ENCODE assay signal across 28 mouse cellular contexts in genomic region chr14:86635594-86636140, GRCm38 (mm10).
DNase-seq lines count a peak whose midpoint lies in the region; ATAC-seq lines count a peak whose summit lies in the region.
"Had no signal": no experiment of that assay in that cellular context is flagged by ENCODE, and none has a peak within 500 bp of the region (broad histone marks: within the 10 kb centered on the region; RNA-seq: fewer than 3 reads in every experiment).

No protein-coding gene starts in this region.

- no peak overlapping the region for H3K4me2 ChIP-seq in embryonic facial prominence, embryonic 11.5 days (ENCODE audit: low read depth, low read length)
- H3K4me2 ChIP-seq in hindbrain, embryonic 11.5 days (replicated peaks; ENCODE audit: low read depth, low read length) = no peak overlapping the region
- no peak overlapping the region for H3K4me2 ChIP-seq in hindbrain, embryonic 13.5 days
- no peak overlapping the region for H3K4me2 ChIP-seq in midbrain, embryonic 13.5 days (replicated peaks)
- H3K4me2 ChIP-seq in midbrain, embryonic 14.5 days (ENCODE audit: low read length) = no peak overlapping the region
- H3K4me2 ChIP-seq: embryonic facial prominence, embryonic 13.5 days; heart, embryonic 13.5 days; liver, embryonic 11.5 days; lung, embryonic 15.5 days; neural tube, embryonic 15.5 days; stomach, embryonic 15.5 days had no signal

- no peak overlapping the region for H3K9ac ChIP-seq in embryonic facial prominence, embryonic 11.5 days (replicated peaks; ENCODE audit: low read length)
- H3K9ac ChIP-seq in hindbrain, embryonic 11.5 days (ENCODE audit: low read depth, low read length) = no peak overlapping the region
- no peak overlapping the region for H3K9ac ChIP-seq in hindbrain, embryonic 13.5 days
- no peak overlapping the region for H3K9ac ChIP-seq in midbrain, embryonic 13.5 days (replicated peaks)
- no peak overlapping the region for H3K9ac ChIP-seq in midbrain, embryonic 14.5 days (replicated peaks; ENCODE audit: low read length)
- H3K9ac ChIP-seq: embryonic facial prominence, embryonic 13.5 days; heart, embryonic 13.5 days; lung, embryonic 15.5 days; neural tube, embryonic 15.5 days; stomach, embryonic 15.5 days had no signal

- no peaks in the 10 kb centered on the region for H3K4me1 ChIP-seq in embryonic facial prominence, embryonic 11.5 days (ENCODE audit: control insufficient read depth, insufficient read depth, low read length)
- peaks cover 9% of the 10 kb centered on the region; the same call in 1 of the 2 replicates for H3K4me1 ChIP-seq in embryonic facial prominence, embryonic 10.5 days
- no peaks in the 10 kb centered on the region for H3K4me1 ChIP-seq in hindbrain, embryonic 11.5 days (replicated peaks; ENCODE audit: control insufficient read depth, insufficient read depth, low read length)
- no peaks in the 10 kb centered on the region for H3K4me1 ChIP-seq in hindbrain, embryonic 13.5 days (replicated peaks)
- no peaks in the 10 kb centered on the region for H3K4me1 ChIP-seq in midbrain, embryonic 13.5 days (replicated peaks)
- H3K4me1 ChIP-seq in midbrain, embryonic 14.5 days (ENCODE audit: control insufficient read depth, insufficient read depth, low read length) = no peaks in the 10 kb centered on the region
- H3K4me1 ChIP-seq: embryonic facial prominence, embryonic 13.5 days; lung, embryonic 15.5 days; neural tube, embryonic 15.5 days; stomach, embryonic 15.5 days had no signal

- H3K9me3 ChIP-seq in embryonic facial prominence, embryonic 11.5 days (replicated peaks; ENCODE audit: control insufficient read depth, low read length) = no peaks in the 10 kb centered on the region
- H3K9me3 ChIP-seq in embryonic facial prominence, embryonic 10.5 days = no peaks in the 10 kb centered on the region
- H3K9me3 ChIP-seq in hindbrain, embryonic 11.5 days (ENCODE audit: control insufficient read depth, low read length) = no peaks in the 10 kb centered on the region
- H3K9me3 ChIP-seq in hindbrain, embryonic 13.5 days = no peaks in the 10 kb centered on the region
- H3K9me3 ChIP-seq in midbrain, embryonic 13.5 days = no peaks in the 10 kb centered on the region
- no peaks in the 10 kb centered on the region for H3K9me3 ChIP-seq in midbrain, embryonic 14.5 days (ENCODE audit: control insufficient read depth, low read length)
- H3K9me3 ChIP-seq: embryonic facial prominence, embryonic 13.5 days; heart, embryonic 13.5 days; lung, embryonic 15.5 days; neural tube, embryonic 15.5 days; stomach, embryonic 15.5 days had no signal

- H3K36me3 ChIP-seq in embryonic facial prominence, embryonic 11.5 days (replicated peaks; ENCODE audit: control insufficient read depth, insufficient read depth, low read depth, low read length) = no peaks in the 10 kb centered on the region
- H3K36me3 ChIP-seq in embryonic facial prominence, embryonic 10.5 days (replicated peaks) = no peaks in the 10 kb centered on the region
- no peaks in the 10 kb centered on the region for H3K36me3 ChIP-seq in hindbrain, embryonic 11.5 days (ENCODE audit: control insufficient read depth, insufficient read depth, low read length)
- no peaks in the 10 kb centered on the region for H3K36me3 ChIP-seq in hindbrain, embryonic 13.5 days
- no peaks in the 10 kb centered on the region for H3K36me3 ChIP-seq in midbrain, embryonic 13.5 days
- H3K36me3 ChIP-seq in midbrain, embryonic 14.5 days (ENCODE audit: control insufficient read depth, insufficient read depth, low read length) = no peaks in the 10 kb centered on the region
- H3K36me3 ChIP-seq: embryonic facial prominence, embryonic 13.5 days; heart, embryonic 13.5 days; lung, embryonic 15.5 days; neural tube, embryonic 15.5 days; stomach, embryonic 15.5 days had no signal

- DNase-seq in embryonic facial prominence, embryonic 11.5 days (ENCODE audit: low spot score) = no peak
- no peak for DNase-seq in embryonic facial prominence, embryonic 10.5 days (ENCODE audit: low spot score)
- DNase-seq in hindbrain, embryonic 11.5 days (ENCODE audit: low spot score) = no peak
- no peak for DNase-seq in midbrain, embryonic 14.5 days
- DNase-seq in retina, embryonic 14.5 days (ENCODE audit: low spot score) = no peak
- DNase-seq: adrenal gland, adult 2 months; adrenal gland, postnatal 36 days; cerebellum, adult 2 months; cerebellum, postnatal 25 days; gastrocnemius, postnatal 10 days; heart, postnatal 10 days; kidney, adult 8-10 months; kidney, postnatal 4 days; right cerebral cortex, postnatal 25 days; thymus, postnatal 25 days had no signal

- no peaks in the 10 kb centered on the region for H3K27me3 ChIP-seq in embryonic facial prominence, embryonic 11.5 days (ENCODE audit: control insufficient read depth, insufficient read depth, low read length)
- H3K27me3 ChIP-seq in embryonic facial prominence, embryonic 10.5 days (replicated peaks; ENCODE audit: low read depth, poor library complexity, severe bottlenecking) = no peaks in the 10 kb centered on the region
- no peaks in the 10 kb centered on the region for H3K27me3 ChIP-seq in hindbrain, embryonic 11.5 days (ENCODE audit: control insufficient read depth, insufficient read depth, low read length)
- H3K27me3 ChIP-seq in hindbrain, embryonic 13.5 days = peaks cover 3% of the 10 kb centered on the region; the same call in 1 of the 2 replicates
- peaks cover 12% of the 10 kb centered on the region; the same call in 1 of the 2 replicates for H3K27me3 ChIP-seq in midbrain, embryonic 13.5 days
- H3K27me3 ChIP-seq in midbrain, embryonic 14.5 days (ENCODE audit: control insufficient read depth, insufficient read depth, low read length) = no peaks in the 10 kb centered on the region; the same call in 1 of the 2 replicates
- H3K27me3 ChIP-seq: CH12.LX; embryonic facial prominence, embryonic 13.5 days; heart, embryonic 13.5 days; lung, embryonic 15.5 days; neural tube, embryonic 15.5 days; stomach, embryonic 15.5 days had no signal

- peak; percentile 72; the same call in 1 of the 2 replicates for ATAC-seq in embryonic facial prominence, embryonic 11.5 days (replicated peaks; ENCODE audit: insufficient number of reproducible peaks, low FRiP score, low TSS enrichment, low read depth)
- peak; percentile 66 for ATAC-seq in hindbrain, embryonic 11.5 days (ENCODE audit: low FRiP score)
- ATAC-seq in hindbrain, embryonic 13.5 days (ENCODE audit: low FRiP score) = no peak
- peak; percentile 75 for ATAC-seq in midbrain, embryonic 13.5 days
- ATAC-seq in midbrain, embryonic 14.5 days (ENCODE audit: low FRiP score, low TSS enrichment) = no peak; the same call in 1 of the 2 replicates
- no peak for ATAC-seq in cerebellum, adult (ENCODE audit: insufficient number of reproducible peaks, low FRiP score, low TSS enrichment)
- ATAC-seq: activated CD4-positive, CD25-positive, alpha-beta regulatory T cell, adult 4 months; intestine, embryonic 16.5 days had no signal

- 27% methylated on average over 6 of the region's 6 CpGs for WGBS in embryonic facial prominence, embryonic 11.5 days
- 27% methylated on average over 6 of the region's 6 CpGs for WGBS in embryonic facial prominence, embryonic 10.5 days
- 28% methylated on average over 6 of the region's 6 CpGs for WGBS in hindbrain, embryonic 11.5 days
- 27% methylated on average over 6 of the region's 6 CpGs for WGBS in hindbrain, embryonic 13.5 days
- WGBS in midbrain, embryonic 13.5 days = 28% methylated on average over 6 of the region's 6 CpGs
- WGBS in midbrain, embryonic 14.5 days = 29% methylated on average over 6 of the region's 6 CpGs

- H3K4me3 ChIP-seq in embryonic facial prominence, embryonic 11.5 days (ENCODE audit: low read depth, low read length) = no peak overlapping the region
- no peak overlapping the region for H3K4me3 ChIP-seq in embryonic facial prominence, embryonic 10.5 days
- H3K4me3 ChIP-seq in hindbrain, embryonic 11.5 days (ENCODE audit: low read depth, low read length) = no peak overlapping the region
- no peak overlapping the region for H3K4me3 ChIP-seq in hindbrain, embryonic 13.5 days
- no peak overlapping the region for H3K4me3 ChIP-seq in midbrain, embryonic 13.5 days (replicated peaks)
- no peak overlapping the region for H3K4me3 ChIP-seq in midbrain, embryonic 14.5 days (replicated peaks; ENCODE audit: low read depth, low read length)
- H3K4me3 ChIP-seq: embryonic facial prominence, embryonic 13.5 days; heart, embryonic 13.5 days; lung, embryonic 15.5 days; neural tube, embryonic 15.5 days; stomach, embryonic 15.5 days had no signal

- H3K27ac ChIP-seq in embryonic facial prominence, embryonic 11.5 days (replicated peaks; ENCODE audit: low read depth, low read length) = no peak overlapping the region
- H3K27ac ChIP-seq in embryonic facial prominence, embryonic 10.5 days (replicated peaks) = no peak overlapping the region
- H3K27ac ChIP-seq in hindbrain, embryonic 11.5 days (ENCODE audit: low read depth, low read length) = no peak overlapping the region
- H3K27ac ChIP-seq in hindbrain, embryonic 13.5 days = no peak overlapping the region
- H3K27ac ChIP-seq in midbrain, embryonic 13.5 days = no peak overlapping the region
- H3K27ac ChIP-seq in midbrain, embryonic 14.5 days (replicated peaks; ENCODE audit: low read depth, low read length) = no peak overlapping the region
- H3K27ac ChIP-seq: embryonic facial prominence, embryonic 13.5 days; heart, embryonic 13.5 days; kidney, postnatal 0 days; lung, embryonic 15.5 days; neural tube, embryonic 15.5 days; stomach, embryonic 15.5 days had no signal

Comparison
In these comparisons a context has a peak if more than half of its experiments do, and no peak if none do; other contexts are left out.
1. ATAC-seq: peak in embryonic facial prominence, embryonic 11.5 days (single experiment), hindbrain, embryonic 11.5 days (single experiment) and midbrain, embryonic 13.5 days (single experiment); none in hindbrain, embryonic 13.5 days (single experiment), midbrain, embryonic 14.5 days (single experiment) and cerebellum, adult (single experiment).